Mouse (Mus musculus): ENCODE measurements around the gene 9130213A22Rik. TPM values are rescaled to one million over a fixed set of nuclear protein-coding genes. Genes with fewer than 3 reads are reported as not detected.
"Not testable (repeated sequence)": the region's sequence is repeated elsewhere in the genome, so short reads cannot be mapped to it uniquely, and the experiment has no call there.

9130213A22Rik gene
- polyA plus RNA-seq, 1 experiment = 1.2 TPM

- no peak for DNase-seq
- H3K4me3 ChIP-seq (replicated peaks; ENCODE audit: extremely low read depth, low read depth, low read length) = peak overlapping the region; percentile 65
Observed at GRCm38 (mm10) chr11:69098039-69098761, 24.2 kb downstream of the 9130213A22Rik start.

GRCm38 (mm10) chr11:69096987-69097900 lies 25.1 kb downstream of the 9130213A22Rik start:
- TF ChIP-seq POLR2A (IDR thresholded peaks at IDR 0.05; ENCODE audit: borderline replicate concordance, extremely low read depth, low read depth, low read length) (peak; percentile 92; the same call in 1 of the 2 replicates), CTCF (IDR thresholded peaks at IDR 0.05; ENCODE audit: insufficient read depth, low read length) (no peak)
- Histone ChIP-seq H3K4me1 (ENCODE audit: control insufficient read depth, insufficient read depth, low read length) (peaks cover 19% of the 10 kb centered on the region), H3K4me3 (replicated peaks; ENCODE audit: extremely low read depth, low read depth, low read length) (peak overlapping the region; percentile 91)
- peak; percentile 100 for DNase-seq
- 1% methylated on average over 29 of the region's 29 CpGs for WGBS

More at GRCm38 (mm10) chr11:69098039-69098761, 24.2 kb downstream of the 9130213A22Rik start:
- 7% methylated on average over 8 of the region's 8 CpGs for WGBS
- TF ChIP-seq CTCF (IDR thresholded peaks at IDR 0.05; ENCODE audit: insufficient read depth, low read length) (no peak), POLR2A (IDR thresholded peaks at IDR 0.05; ENCODE audit: borderline replicate concordance, extremely low read depth, low read depth, low read length) (0 out of 2 replicates have a peak, but pooled peaks have one; percentile 31)
- H3K4me1 ChIP-seq (ENCODE audit: control insufficient read depth, insufficient read depth, low read length) = peaks cover 19% of the 10 kb centered on the region

GRCm38 (mm10) chr11:69096360-69096986 lies 25.9 kb downstream of the 9130213A22Rik start:
- no peak for TF ChIP-seq CTCF (IDR thresholded peaks at IDR 0.05; ENCODE audit: insufficient read depth, low read length)
- TF ChIP-seq POLR2A (IDR thresholded peaks at IDR 0.05; ENCODE audit: borderline replicate concordance, extremely low read depth, low read depth, low read length) = peak; percentile 54; the same call in 1 of the 2 replicates
- 5% methylated on average over 9 of the region's 9 CpGs for WGBS
- peaks cover 19% of the 10 kb centered on the region for H3K4me1 ChIP-seq (ENCODE audit: control insufficient read depth, insufficient read depth, low read length)

GRCm38 (mm10) chr11:69095511-69096231 lies 26.7 kb downstream of the 9130213A22Rik start:
- Histone ChIP-seq H3K4me3 (replicated peaks; ENCODE audit: extremely low read depth, low read depth, low read length) (peak overlapping the region; percentile 91), H3K4me1 (ENCODE audit: control insufficient read depth, insufficient read depth, low read length) (peaks cover 17% of the 10 kb centered on the region)
- under 1% methylated on average over 27 of the region's 27 CpGs for whole genome bisulfite sequencing
- DNase-seq = peak; percentile 76
- peak; percentile 62; the same call in 1 of the 2 replicates for TF ChIP-seq POLR2A (IDR thresholded peaks at IDR 0.05; ENCODE audit: borderline replicate concordance, extremely low read depth, low read depth, low read length)
- TF ChIP-seq CTCF (IDR thresholded peaks at IDR 0.05; ENCODE audit: insufficient read depth, low read length) = no peak

More at GRCm38 (mm10) chr11:69096360-69096986, 25.9 kb downstream of the 9130213A22Rik start:
- DNase-seq = no peak
- peak overlapping the region; percentile 91 for H3K4me3 ChIP-seq (replicated peaks; ENCODE audit: extremely low read depth, low read depth, low read length)

GRCm38 (mm10) chr11:69094697-69095429 lies 27.5 kb downstream of the 9130213A22Rik start, which contains the start of gene Per1:
TSS of gene Per1 (plus strand) at chr11:69095217.
- under 1% methylated on average over 37 of the region's 37 CpGs for WGBS
- Histone ChIP-seq H3K4me3 (replicated peaks; ENCODE audit: extremely low read depth, low read depth, low read length) (peak within 1 kb of the TSS; percentile 91), H3K4me1 (ENCODE audit: control insufficient read depth, insufficient read depth, low read length) (peaks cover 14% of the 10 kb centered on the region)
- TF ChIP-seq CTCF (IDR thresholded peaks at IDR 0.05; ENCODE audit: insufficient read depth, low read length) = no peak
- TF ChIP-seq POLR2A (IDR thresholded peaks at IDR 0.05; ENCODE audit: borderline replicate concordance, extremely low read depth, low read depth, low read length) = peak; percentile 99
- DNase-seq = peak; percentile 99

- H3K4me1 ChIP-seq (ENCODE audit: control insufficient read depth, insufficient read depth, low read length) = peaks cover 21% of the 10 kb centered on the region
- WGBS = 87% methylated on average over 7 of the region's 7 CpGs
- H3K4me3 ChIP-seq (replicated peaks; ENCODE audit: extremely low read depth, low read depth, low read length); DNase-seq: not testable (repeated sequence)
Observed at GRCm38 (mm10) chr11:69093856-69094255, 28.5 kb downstream of the 9130213A22Rik start.

GRCm38 (mm10) chr11:69092871-69093270 lies 29.5 kb downstream of the 9130213A22Rik start:
- WGBS = 78% methylated on average over 4 of the region's 4 CpGs
- Histone ChIP-seq H3K4me3 (replicated peaks; ENCODE audit: extremely low read depth, low read depth, low read length) (no peak overlapping the region), H3K4me1 (ENCODE audit: control insufficient read depth, insufficient read depth, low read length) (peaks cover 14% of the 10 kb centered on the region)
- no peak for TF ChIP-seq POLR2A (IDR thresholded peaks at IDR 0.05; ENCODE audit: borderline replicate concordance, extremely low read depth, low read depth, low read length)
- TF ChIP-seq CTCF (IDR thresholded peaks at IDR 0.05; ENCODE audit: insufficient read depth, low read length) = no peak
- no peak for DNase-seq

GRCm38 (mm10) chr11:69092386-69092751 lies 30.0 kb downstream of the 9130213A22Rik start:
- peaks cover 11% of the 10 kb centered on the region for H3K4me1 ChIP-seq (ENCODE audit: control insufficient read depth, insufficient read depth, low read length)
- peak; percentile 85 for TF ChIP-seq CTCF (IDR thresholded peaks at IDR 0.05; ENCODE audit: insufficient read depth, low read length)
- TF ChIP-seq POLR2A (IDR thresholded peaks at IDR 0.05; ENCODE audit: borderline replicate concordance, extremely low read depth, low read depth, low read length) = 0 out of 2 replicates have a peak, but pooled peaks have one; percentile 17
- peak; percentile 93 for DNase-seq
- H3K4me3 ChIP-seq (replicated peaks; ENCODE audit: extremely low read depth, low read depth, low read length) = no peak overlapping the region
- 9% methylated on average over 3 of the region's 3 CpGs for WGBS
